Mouse (Mus musculus) myocyte (in vitro differentiated cells): Measurements from ENCODE around the gene Fkbp5. TPM values are rescaled to one million over a fixed set of nuclear protein-coding genes. Genes with fewer than 3 reads are reported as not detected.

Experiments
- H3K27me3 ChIP-seq: one replicate; pipeline ENCODE4 v1.6.1; 2011; ENCODE audit not compliant: control insufficient read depth, insufficient read depth, insufficient read length
- H3K36me3 ChIP-seq: one replicate; pipeline ENCODE4 v1.6.1; 2011; ENCODE audit not compliant: control insufficient read depth, insufficient read depth
- H3K4me2 ChIP-seq: one replicate; pipeline ENCODE4 v1.6.1; 2011; ENCODE audit warnings: low read depth, control low read depth
- H3K4me3 ChIP-seq: one replicate; pipeline ENCODE4 v1.5.1; 2011; ENCODE audit warnings: mild to moderate bottlenecking, control low read depth, moderate library complexity
- H3K79me2 ChIP-seq: one replicate; pipeline ENCODE4 v1.6.1; 2011; ENCODE audit not compliant: control insufficient read depth, insufficient read depth
- H3ac ChIP-seq: one replicate; pipeline ENCODE4 v1.6.1; 2011; ENCODE audit not compliant: control insufficient read depth, insufficient read length
- CEBPB ChIP-seq: IDR thresholded peaks from 2 replicates; pipeline ENCODE4 v1.6.1; 2011; ENCODE audit warnings: mild to moderate bottlenecking, moderate library complexity; ENCODE audit not compliant: poor library complexity, insufficient read depth, severe bottlenecking
- E2F4 ChIP-seq: IDR thresholded peaks from one replicate; pipeline ENCODE4 v1.6.1; 2011; ENCODE audit warnings: mild to moderate bottlenecking, control low read depth, moderate library complexity; ENCODE audit not compliant: insufficient read depth
- MAX ChIP-seq: IDR thresholded peaks from one replicate; pipeline ENCODE4 v1.6.1; 2011; ENCODE audit warnings: low read depth, mild to moderate bottlenecking, control low read depth
- MYOD1 ChIP-seq, 3 experiments: IDR thresholded peaks; one replicate each; pipeline ENCODE4 v1.6.1; 2011; ENCODE audit warnings: control low read depth in 2 of 3, low read depth in 2 of 3, mild to moderate bottlenecking in 2 of 3, moderate library complexity in 1 of 3; ENCODE audit not compliant: insufficient read length in 2 of 3, control insufficient read depth in 1 of 3
- MYOG ChIP-seq, 3 experiments: IDR thresholded peaks; one replicate each; pipeline ENCODE4 v1.6.1; 2011; ENCODE audit warnings: control low read depth in 2 of 3, low read depth in 2 of 3, mild to moderate bottlenecking in 2 of 3; ENCODE audit not compliant: insufficient read length in 2 of 3, control insufficient read depth in 1 of 3, insufficient read depth in 1 of 3
- POLR2A ChIP-seq: IDR thresholded peaks from one replicate; pipeline ENCODE4 v1.6.1; 2011; ENCODE audit warnings: low read depth, mild to moderate bottlenecking, control low read depth, moderate library complexity; ENCODE audit not compliant: insufficient read length
- POLR2AphosphoS2 ChIP-seq: IDR thresholded peaks from one replicate; pipeline ENCODE4 v1.6.1; 2011; ENCODE audit warnings: low read depth, control low read depth; ENCODE audit not compliant: insufficient read length
- REST ChIP-seq: IDR thresholded peaks from one replicate; pipeline ENCODE4 v1.6.1; 2011; ENCODE audit warnings: mild to moderate bottlenecking, control low read depth, moderate library complexity; ENCODE audit not compliant: insufficient read depth, insufficient read length
- SRF ChIP-seq: IDR thresholded peaks from one replicate; pipeline ENCODE4 v1.6.1; 2011; ENCODE audit warnings: low read depth; ENCODE audit not compliant: control insufficient read depth, insufficient read length
- TCF12 ChIP-seq: IDR thresholded peaks from one replicate; pipeline ENCODE4 v1.6.1; 2011; ENCODE audit warnings: mild to moderate bottlenecking, control low read depth; ENCODE audit not compliant: poor library complexity, insufficient read depth, severe bottlenecking
- TCF3 ChIP-seq: IDR thresholded peaks from one replicate; pipeline ENCODE4 v1.6.1; 2011; ENCODE audit warnings: low read depth, control low read depth; ENCODE audit not compliant: insufficient read length
- USF1 ChIP-seq: IDR thresholded peaks from one replicate; pipeline ENCODE4 v1.6.1; 2011; ENCODE audit warnings: low read depth, mild to moderate bottlenecking, control low read depth, moderate library complexity
- polyA plus RNA-seq: library from polyadenylated mRNA; unstranded; fragments of >200 nt; fragmentation: generic; extraction: Trizol; gene quantifications from one replicate; pipeline ENCODE4 v1.2.1, GENCODE M21; 2012; ENCODE audit warnings: missing spikeins

The Fkbp5 gene
- polyA plus RNA-seq, 1 experiment = 11.6 TPM

DNA sequence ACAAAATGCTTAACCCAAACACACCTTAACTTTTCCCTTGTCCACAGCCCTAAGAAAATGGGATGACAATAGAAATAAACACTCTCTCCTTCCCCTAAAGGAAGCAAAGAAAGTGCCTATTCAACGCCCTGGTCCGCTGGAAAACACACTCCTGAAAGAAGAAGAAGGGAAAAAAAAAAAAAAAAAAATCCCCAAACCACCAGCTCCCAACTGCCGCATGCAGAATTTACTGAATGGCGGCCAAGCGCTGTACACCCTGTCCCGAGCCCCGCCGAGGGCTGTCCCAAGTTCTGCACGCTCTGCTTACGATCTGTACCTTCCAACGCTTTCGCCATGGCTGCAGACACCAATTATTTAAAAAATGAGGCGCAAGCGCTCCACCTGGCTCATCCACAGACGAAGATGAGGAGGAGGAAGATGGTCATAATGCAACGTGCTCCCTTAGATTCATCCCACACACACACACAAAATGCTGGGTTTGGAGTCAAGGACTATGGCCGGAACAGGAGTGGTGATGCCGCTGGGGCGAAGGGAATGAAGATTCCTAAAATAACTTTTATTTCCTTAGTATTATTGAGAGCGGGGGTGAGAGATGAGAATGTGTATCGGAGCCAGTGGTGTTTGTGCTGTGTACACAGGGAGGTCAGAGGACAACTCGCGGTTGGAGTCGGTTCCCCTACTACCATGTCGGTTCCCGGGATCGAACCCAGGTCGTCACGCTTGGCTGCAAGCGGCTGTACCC is 32.5 kb downstream of the Fkbp5 start:
- H3K36me3 ChIP-seq = no peaks in the 10 kb centered on the region
- peak overlapping the region; percentile 73 for H3ac ChIP-seq
- peak overlapping the region; percentile 92 for H3K4me2 ChIP-seq
- TF ChIP-seq USF1 (no peak), TCF12 (no peak), TCF3 (no peak), REST (no peak), POLR2AphosphoS2 (no peak), E2F4 (no peak), MYOD1 (IDR thresholded peaks at IDR 0.05; ENCODE audit: control insufficient read depth in 1 of 3, insufficient read length in 2 of 3, low read depth in 2 of 3) (no peak), SRF (no peak), MYOG (IDR thresholded peaks at IDR 0.05; ENCODE audit: control insufficient read depth in 1 of 3, insufficient read depth in 1 of 3, insufficient read length in 2 of 3, low read depth in 2 of 3) (no peak), CEBPB (no peak)
- no peaks in the 10 kb centered on the region for H3K27me3 ChIP-seq
- H3K79me2 ChIP-seq = peaks cover 14% of the 10 kb centered on the region
- H3K4me3 ChIP-seq = peak overlapping the region; percentile 45

GRCm38 (mm10) chr17:28477421-28477820 is 39.9 kb downstream of the Fkbp5 start:
- Histone ChIP-seq H3K4me3 (no peak overlapping the region), H3K27me3 (no peaks in the 10 kb centered on the region), H3K36me3 (no peaks in the 10 kb centered on the region), H3K79me2 (peaks cover 11% of the 10 kb centered on the region), H3K4me2 (peak overlapping the region; percentile 18), H3ac (no peak overlapping the region)
- TF ChIP-seq POLR2A = no peak
- TF ChIP-seq MYOG (IDR thresholded peaks at IDR 0.05; ENCODE audit: control insufficient read depth in 1 of 3, insufficient read depth in 1 of 3, insufficient read length in 2 of 3, low read depth in 2 of 3) = no peak
- TF ChIP-seq USF1 = no peak
- no peak for TF ChIP-seq MYOD1 (IDR thresholded peaks at IDR 0.05; ENCODE audit: control insufficient read depth in 1 of 3, insufficient read length in 2 of 3, low read depth in 2 of 3)
- no peak for TF ChIP-seq E2F4
- TF ChIP-seq REST = no peak
- no peak for TF ChIP-seq CEBPB
- TF ChIP-seq MAX = no peak
- no peak for TF ChIP-seq TCF3
- TF ChIP-seq TCF12 = no peak
- TF ChIP-seq SRF = no peak

- H3ac ChIP-seq = no peak overlapping the region
- peaks cover 11% of the 10 kb centered on the region for H3K79me2 ChIP-seq
- no peaks in the 10 kb centered on the region for H3K36me3 ChIP-seq
- no peak overlapping the region for H3K4me2 ChIP-seq
- TF ChIP-seq MYOG (IDR thresholded peaks at IDR 0.05; ENCODE audit: control insufficient read depth in 1 of 3, insufficient read depth in 1 of 3, insufficient read length in 2 of 3, low read depth in 2 of 3) = no peak
- no peak for TF ChIP-seq SRF
- no peak for TF ChIP-seq POLR2AphosphoS2
- no peak for TF ChIP-seq POLR2A
- no peak for TF ChIP-seq E2F4
- TF ChIP-seq USF1 = no peak
- TF ChIP-seq REST = no peak
- TF ChIP-seq MYOD1 (IDR thresholded peaks at IDR 0.05; ENCODE audit: control insufficient read depth in 1 of 3, insufficient read length in 2 of 3, low read depth in 2 of 3) = no peak
- no peak for TF ChIP-seq CEBPB
- TF ChIP-seq TCF3 = no peak
- no peak for TF ChIP-seq TCF12
- no peak for TF ChIP-seq MAX
- no peaks in the 10 kb centered on the region for H3K27me3 ChIP-seq
- no peak overlapping the region for H3K4me3 ChIP-seq
Observed at GRCm38 (mm10) chr17:28476441-28476840, 40.9 kb downstream of the Fkbp5 start.

- TF ChIP-seq MYOG (IDR thresholded peaks at IDR 0.05; ENCODE audit: control insufficient read depth in 1 of 3, insufficient read depth in 1 of 3, insufficient read length in 2 of 3, low read depth in 2 of 3) = no peak
- no peak for TF ChIP-seq REST
- TF ChIP-seq USF1 = no peak
- TF ChIP-seq MAX = no peak
- TF ChIP-seq E2F4 = no peak
- TF ChIP-seq POLR2A = no peak
- TF ChIP-seq TCF3 = no peak
- TF ChIP-seq CEBPB = no peak
- no peak for TF ChIP-seq SRF
- no peak for TF ChIP-seq MYOD1 (IDR thresholded peaks at IDR 0.05; ENCODE audit: control insufficient read depth in 1 of 3, insufficient read length in 2 of 3, low read depth in 2 of 3)
- no peak for TF ChIP-seq POLR2AphosphoS2
- TF ChIP-seq TCF12 = no peak
- Histone ChIP-seq H3K4me3 (no peak overlapping the region), H3ac (no peak overlapping the region), H3K79me2 (peaks cover 6% of the 10 kb centered on the region), H3K27me3 (no peaks in the 10 kb centered on the region), H3K4me2 (no peak overlapping the region), H3K36me3 (no peaks in the 10 kb centered on the region)
Observed at GRCm38 (mm10) chr17:28475593-28476325, 41.6 kb downstream of the Fkbp5 start.
